Mouse (Mus musculus): Measurements from ENCODE around the gene Otop3. TPM values are rescaled to one million over a fixed set of nuclear protein-coding genes. Genes with fewer than 3 reads are reported as not detected.

Otop3 gene
- polyA plus RNA-seq (2014; fragmentation: Illumina TruSeq; extraction: RNeasy Lipid Tissue Mini Kit (QIAGEN cat#74804); ENCODE audit: low read depth, low replicate concordance) = not detected

DNA sequence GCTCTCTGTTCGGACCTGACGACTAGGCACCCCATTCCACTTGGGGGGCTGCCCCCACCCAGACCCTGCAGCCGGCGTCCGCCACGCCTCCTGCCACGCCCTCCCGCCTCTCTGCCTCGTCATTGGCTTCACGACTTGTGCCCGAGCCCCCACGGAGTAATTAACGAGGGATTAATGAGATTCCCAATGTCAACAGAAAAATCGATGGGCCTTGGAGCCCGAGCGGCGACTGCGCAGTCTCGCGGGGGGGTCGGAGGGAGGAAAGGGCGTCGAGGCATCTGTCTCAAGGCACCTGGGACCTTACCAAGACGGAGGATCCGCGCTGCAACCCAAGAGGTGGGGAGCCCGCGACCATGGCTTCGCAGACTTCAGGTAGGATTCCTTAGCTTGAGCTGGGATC, at the start of gene Otop3:
TSS of gene Otop3 (plus strand) at position 201 of the 400 bp plus-strand sequence.

GRCm38 (mm10) chr11:115297214-115297826, 37.2 kb upstream of the Otop3 start, which contains the start of gene Fads6:
Fads6 (minus strand) TSS chr11:115297663.

GRCm38 (mm10) chr11:115306863-115307262, 27.7 kb upstream of the Otop3 start, which contains the start of gene Otop2:
Otop2 (plus strand) TSS chr11:115307163.

DNA sequence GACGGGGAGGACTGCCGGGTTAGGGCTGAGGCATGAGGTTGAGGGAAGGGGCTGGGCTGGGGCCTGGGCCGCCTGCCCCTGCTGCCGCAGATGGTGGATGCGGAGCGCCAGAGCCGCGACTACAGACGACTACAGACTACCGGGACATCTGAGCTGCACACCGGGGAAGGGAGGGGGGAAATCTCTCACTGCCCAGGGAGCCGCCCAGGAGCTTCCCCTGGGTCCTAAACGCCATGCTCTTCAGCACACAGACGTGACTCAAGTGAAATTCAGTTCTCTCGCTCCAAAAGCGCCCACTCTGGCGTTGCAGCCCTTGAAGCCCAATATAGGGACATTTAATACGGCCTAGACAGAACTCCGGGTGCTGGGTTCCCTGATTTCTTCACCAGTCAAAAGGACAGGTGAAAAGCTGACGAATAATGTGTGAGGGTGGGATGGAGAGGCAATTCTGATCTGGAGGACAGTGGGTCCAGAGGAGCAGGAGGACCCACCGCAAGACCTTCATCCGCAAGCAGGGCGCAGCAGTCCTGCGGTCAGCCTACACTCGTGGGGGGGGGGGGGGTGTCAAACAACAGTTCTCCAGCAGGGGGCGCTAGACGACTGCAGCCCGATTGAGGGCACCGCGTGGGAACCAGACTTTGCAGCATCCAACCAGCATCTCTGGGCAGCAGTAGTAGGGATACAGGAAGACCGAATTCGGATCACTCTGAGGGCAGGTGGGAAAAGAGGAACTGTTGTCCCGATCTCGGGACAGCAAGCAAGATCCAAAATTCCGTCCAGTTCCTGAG, 12.4 kb upstream of the Otop3 start, which contains the start of gene Ush1g:
TSS of gene Ush1g (minus strand) at position 136 of the 788 bp plus-strand sequence.

GRCm38 (mm10) chr11:115367395-115367944, 32.9 kb downstream of the Otop3 start, which contains the start of gene Hid1:
Hid1 (minus strand) TSS chr11:115367756.

GRCm38 (mm10) chr11:115381743-115382539, 47.4 kb downstream of the Otop3 start, which contains the start of gene Cdr2l:
Cdr2l (plus strand) TSS chr11:115381916.

Other genes starting within 250 kb of the Otop3 start
- 2.0 TPM for gene Rab37, start 243.3 kb upstream of the Otop3 start, polyA plus RNA-seq (2014; fragmentation: Illumina TruSeq; extraction: RNeasy Lipid Tissue Mini Kit (QIAGEN cat#74804); ENCODE audit: low read depth, low replicate concordance)
- gene Cd300lf, start 200.7 kb upstream of the Otop3 start, polyA plus RNA-seq (2014; fragmentation: Illumina TruSeq; extraction: RNeasy Lipid Tissue Mini Kit (QIAGEN cat#74804); ENCODE audit: low read depth, low replicate concordance) = 0.31 TPM
- gene Slc9a3r1, start 171.4 kb upstream of the Otop3 start, polyA plus RNA-seq (2014; fragmentation: Illumina TruSeq; extraction: RNeasy Lipid Tissue Mini Kit (QIAGEN cat#74804); ENCODE audit: low read depth, low replicate concordance) = 10.6 TPM
- 6.1 TPM for gene Tmem104, start 147.2 kb upstream of the Otop3 start, polyA plus RNA-seq (2014; fragmentation: Illumina TruSeq; extraction: RNeasy Lipid Tissue Mini Kit (QIAGEN cat#74804); ENCODE audit: low read depth, low replicate concordance)
- gene Nat9, start 146.9 kb upstream of the Otop3 start, polyA plus RNA-seq (2014; fragmentation: Illumina TruSeq; extraction: RNeasy Lipid Tissue Mini Kit (QIAGEN cat#74804); ENCODE audit: low read depth, low replicate concordance) = 39.7 TPM
- 1.4 TPM for gene Grin2c, start 67.5 kb upstream of the Otop3 start, polyA plus RNA-seq (2014; fragmentation: Illumina TruSeq; extraction: RNeasy Lipid Tissue Mini Kit (QIAGEN cat#74804); ENCODE audit: low read depth, low replicate concordance)
- gene Fdxr, start 57.7 kb upstream of the Otop3 start, polyA plus RNA-seq (2014; fragmentation: Illumina TruSeq; extraction: RNeasy Lipid Tissue Mini Kit (QIAGEN cat#74804); ENCODE audit: low read depth, low replicate concordance) = 14.0 TPM
- gene Fads6, start 37.1 kb upstream of the Otop3 start, polyA plus RNA-seq (2014; fragmentation: Illumina TruSeq; extraction: RNeasy Lipid Tissue Mini Kit (QIAGEN cat#74804); ENCODE audit: low read depth, low replicate concordance) = 2.6 TPM
- gene Otop2, start 27.6 kb upstream of the Otop3 start, polyA plus RNA-seq (2014; fragmentation: Illumina TruSeq; extraction: RNeasy Lipid Tissue Mini Kit (QIAGEN cat#74804); ENCODE audit: low read depth, low replicate concordance) = not detected
- not detected for gene Ush1g, start 12.7 kb upstream of the Otop3 start, polyA plus RNA-seq (2014; fragmentation: Illumina TruSeq; extraction: RNeasy Lipid Tissue Mini Kit (QIAGEN cat#74804); ENCODE audit: low read depth, low replicate concordance)
- 3.8 TPM for gene Hid1, start 33.0 kb downstream of the Otop3 start, polyA plus RNA-seq (2014; fragmentation: Illumina TruSeq; extraction: RNeasy Lipid Tissue Mini Kit (QIAGEN cat#74804); ENCODE audit: low read depth, low replicate concordance)
- 3.8 TPM for gene Cdr2l, start 47.2 kb downstream of the Otop3 start, polyA plus RNA-seq (2014; fragmentation: Illumina TruSeq; extraction: RNeasy Lipid Tissue Mini Kit (QIAGEN cat#74804); ENCODE audit: low read depth, low replicate concordance)
- gene Mrpl58, start 69.0 kb downstream of the Otop3 start, polyA plus RNA-seq (2014; fragmentation: Illumina TruSeq; extraction: RNeasy Lipid Tissue Mini Kit (QIAGEN cat#74804); ENCODE audit: low read depth, low replicate concordance) = 115 TPM
- gene Atp5h, start 85.2 kb downstream of the Otop3 start, polyA plus RNA-seq (2014; fragmentation: Illumina TruSeq; extraction: RNeasy Lipid Tissue Mini Kit (QIAGEN cat#74804); ENCODE audit: low read depth, low replicate concordance) = 3,222 TPM
- 34.3 TPM for gene Kctd2, start 85.4 kb downstream of the Otop3 start, polyA plus RNA-seq (2014; fragmentation: Illumina TruSeq; extraction: RNeasy Lipid Tissue Mini Kit (QIAGEN cat#74804); ENCODE audit: low read depth, low replicate concordance)
- not detected for gene Trim80, start 105.8 kb downstream of the Otop3 start, polyA plus RNA-seq (2014; fragmentation: Illumina TruSeq; extraction: RNeasy Lipid Tissue Mini Kit (QIAGEN cat#74804); ENCODE audit: low read depth, low replicate concordance)
- not detected for gene Slc16a5, start 127.7 kb downstream of the Otop3 start, polyA plus RNA-seq (2014; fragmentation: Illumina TruSeq; extraction: RNeasy Lipid Tissue Mini Kit (QIAGEN cat#74804); ENCODE audit: low read depth, low replicate concordance)
- gene Armc7, start 140.9 kb downstream of the Otop3 start, polyA plus RNA-seq (2014; fragmentation: Illumina TruSeq; extraction: RNeasy Lipid Tissue Mini Kit (QIAGEN cat#74804); ENCODE audit: low read depth, low replicate concordance) = 2.1 TPM
- 14.9 TPM for gene Nt5c, start 157.1 kb downstream of the Otop3 start, polyA plus RNA-seq (2014; fragmentation: Illumina TruSeq; extraction: RNeasy Lipid Tissue Mini Kit (QIAGEN cat#74804); ENCODE audit: low read depth, low replicate concordance)
- 88.9 TPM for gene Jpt1, start 179.7 kb downstream of the Otop3 start, polyA plus RNA-seq (2014; fragmentation: Illumina TruSeq; extraction: RNeasy Lipid Tissue Mini Kit (QIAGEN cat#74804); ENCODE audit: low read depth, low replicate concordance)
- gene Sumo2, start 201.5 kb downstream of the Otop3 start, polyA plus RNA-seq (2014; fragmentation: Illumina TruSeq; extraction: RNeasy Lipid Tissue Mini Kit (QIAGEN cat#74804); ENCODE audit: low read depth, low replicate concordance) = 255 TPM
- 37.0 TPM for gene Nup85, start 229.7 kb downstream of the Otop3 start, polyA plus RNA-seq (2014; fragmentation: Illumina TruSeq; extraction: RNeasy Lipid Tissue Mini Kit (QIAGEN cat#74804); ENCODE audit: low read depth, low replicate concordance)